Mouse (Mus musculus) intestine, postnatal 0 days (tissue): ENCODE measurements around the gene Glp2r. TPM values are rescaled to one million over a fixed set of nuclear protein-coding genes. Genes with fewer than 3 reads are reported as not detected.

ENCODE experiments used
- ATAC-seq: fragments of 200-750 bp; cut with Nextera tagmentation; 2 replicates; pipeline ENCODE4 v1.8.0; 2017; ENCODE audit warnings: mild to moderate bottlenecking, moderate TSS enrichment, moderate library complexity
- H3K27ac ChIP-seq: fragments of 300-500 bp; sonication (generic); 2 replicates; pipeline ENCODE4 v1.5.1; 2014; ENCODE audit warnings: mild to moderate bottlenecking, low read depth, low read length, moderate library complexity
- H3K27me3 ChIP-seq: fragments of 300-500 bp; sonication (generic); replicated peaks from 2 replicates; pipeline ENCODE4 v1.6.1; 2014; ENCODE audit warnings: low read length, mixed read lengths; ENCODE audit not compliant: control insufficient read depth, insufficient read depth
- H3K36me3 ChIP-seq: fragments of 300-500 bp; sonication (generic); 2 replicates; pipeline ENCODE4 v1.6.1; 2014; ENCODE audit warnings: mild to moderate bottlenecking, moderate library complexity; ENCODE audit not compliant: control insufficient read depth, insufficient read depth
- H3K4me1 ChIP-seq: fragments of 300-500 bp; sonication (generic); replicated peaks from 2 replicates; pipeline ENCODE4 v1.6.1; 2014; ENCODE audit warnings: antibody characterized with exemption, low read length, mixed read lengths; ENCODE audit not compliant: control insufficient read depth, insufficient read depth
- H3K4me2 ChIP-seq: fragments of 300-500 bp; sonication (generic); replicated peaks from 2 replicates; pipeline ENCODE4 v1.6.1; 2014; ENCODE audit warnings: low read depth, mild to moderate bottlenecking, moderate library complexity
- H3K4me3 ChIP-seq: fragments of 300-500 bp; sonication (generic); 2 replicates; pipeline ENCODE4 v1.5.1; 2014; ENCODE audit warnings: low read depth, low read length
- H3K9ac ChIP-seq: fragments of 300-500 bp; sonication (generic); 2 replicates; pipeline ENCODE4 v1.6.1; 2014; ENCODE audit warnings: mild to moderate bottlenecking, low read depth, low read length
- H3K9me3 ChIP-seq: fragments of 300-500 bp; sonication (generic); 2 replicates; pipeline ENCODE4 v1.6.1; 2016; ENCODE audit warnings: mixed run types; ENCODE audit not compliant: control insufficient read depth
- CTCF ChIP-seq: sonication (generic); IDR thresholded peaks from 2 replicates; pipeline ENCODE4 v1.5.1; 2016; ENCODE audit warnings: low read depth, mild to moderate bottlenecking, control low read depth, antibody characterized with exemption, moderate library complexity
- WGBS: fragments of 180-500 bp; shearing (Covaris S2); extraction: QIAGEN DNeasy Blood & Tissue Kit; methylation state at CpG from one replicate; pipeline ENCODE4 v1.1.7; 2014; 5-methylcytosine and 5-hydroxymethylcytosine counted together
- polyA plus RNA-seq: library from polyadenylated mRNA; unstranded; fragments of >200 nt; fragmentation: Nextera tagmentation; extraction: Ambion mirVana; gene quantifications from 2 replicates; pipeline ENCODE4 v1.2.1, GENCODE M21; 2015

The Glp2r gene
- polyA plus RNA-seq, 1 experiment from 2014 or later: 2.8 TPM

- Histone ChIP-seq H3K9ac (no peak overlapping the region), H3K4me2 (no peak overlapping the region), H3K9me3 (no peaks in the 10 kb centered on the region), H3K4me3 (no peak overlapping the region), H3K4me1 (no peaks in the 10 kb centered on the region), H3K36me3 (no peaks in the 10 kb centered on the region), H3K27ac (no peak overlapping the region), H3K27me3 (no peaks in the 10 kb centered on the region)
- no peak for TF ChIP-seq CTCF
- WGBS: 82% methylated on average over 7 of the region's 7 CpGs
- no peak for ATAC-seq
These were observed 148.6 kb downstream of the Glp2r start for GRCm38 (mm10) chr11:67622340-67622739.

GRCm38 (mm10) chr11:67616557-67617239, 154.3 kb downstream of the Glp2r start:
- Histone ChIP-seq H3K27me3 (no peaks in the 10 kb centered on the region), H3K27ac (no peak overlapping the region), H3K4me2 (no peak overlapping the region), H3K4me1 (no peaks in the 10 kb centered on the region), H3K9ac (no peak overlapping the region), H3K36me3 (no peaks in the 10 kb centered on the region), H3K4me3 (no peak overlapping the region), H3K9me3 (no peaks in the 10 kb centered on the region)
- ATAC-seq: no peak
- 79% methylated on average over 13 of the region's 13 CpGs for WGBS
- no peak for TF ChIP-seq CTCF

- Histone ChIP-seq H3K4me1 (no peaks in the 10 kb centered on the region), H3K9ac (no peak overlapping the region), H3K27me3 (no peaks in the 10 kb centered on the region), H3K36me3 (no peaks in the 10 kb centered on the region), H3K4me3 (no peak overlapping the region), H3K27ac (no peak overlapping the region), H3K4me2 (no peak overlapping the region), H3K9me3 (no peaks in the 10 kb centered on the region)
- TF ChIP-seq CTCF: no peak
- ATAC-seq: no peak
- 81% methylated on average over 9 of the region's 9 CpGs for whole genome bisulfite sequencing
These were observed 158.7 kb downstream of the Glp2r start for GRCm38 (mm10) chr11:67612158-67612839.

Other genes with a start within 250 kb of the Glp2r start
- not detected in 2 replicates for gene Rcvrn, start 75.8 kb downstream of the Glp2r start, polyA plus RNA-seq
- gene Gsg1l2, start 3.5 kb upstream of the Glp2r start, polyA plus RNA-seq: 0.23 TPM in 1 of 2 replicates, not detected in the other
- not detected in 2 replicates for gene Dhrs7c, start 27.0 kb upstream of the Glp2r start, polyA plus RNA-seq
- 4.0 TPM in 2 replicates for gene Usp43, start 151.0 kb upstream of the Glp2r start, polyA plus RNA-seq
- 0.97 and 1.4 TPM in 2 replicates for gene Cfap52, start 194.5 kb upstream of the Glp2r start, polyA plus RNA-seq
- gene Stx8, start 195.0 kb upstream of the Glp2r start, polyA plus RNA-seq: 79.1 and 82.0 TPM in 2 replicates